Mouse (Mus musculus): ENCODE measurements around the gene Eif3j1. TPM values are rescaled to one million over a fixed set of nuclear protein-coding genes. Genes with fewer than 3 reads are reported as not detected.

Eif3j1 gene
- polyA plus RNA-seq (2014; fragmentation: Illumina TruSeq; extraction: RNeasy Lipid Tissue Mini Kit (QIAGEN cat#74804); ENCODE audit: low read depth, low replicate concordance) = 62.2 TPM

GRCm38 (mm10) chr2:122027862-122028755, at the start of gene Eif3j1:
Gene Eif3j1, plus strand, starts transcription at chr2:122028546.

Other genes with a start within 250 kb of the Eif3j1 start
- 1.3 TPM for gene Frmd5, start 221.5 kb upstream of the Eif3j1 start, polyA plus RNA-seq (2014; fragmentation: Illumina TruSeq; extraction: RNeasy Lipid Tissue Mini Kit (QIAGEN cat#74804); ENCODE audit: low read depth, low replicate concordance)
- gene Casc4, start 161.6 kb upstream of the Eif3j1 start, polyA plus RNA-seq (2014; fragmentation: Illumina TruSeq; extraction: RNeasy Lipid Tissue Mini Kit (QIAGEN cat#74804); ENCODE audit: low read depth, low replicate concordance) = 49.4 TPM
- gene Ctdspl2, start 72.5 kb upstream of the Eif3j1 start, polyA plus RNA-seq (2014; fragmentation: Illumina TruSeq; extraction: RNeasy Lipid Tissue Mini Kit (QIAGEN cat#74804); ENCODE audit: low read depth, low replicate concordance) = 70.3 TPM
- gene Mageb3, start 72.5 kb upstream of the Eif3j1 start, polyA plus RNA-seq (2014; fragmentation: Illumina TruSeq; extraction: RNeasy Lipid Tissue Mini Kit (QIAGEN cat#74804); ENCODE audit: low read depth, low replicate concordance) = not detected
- 10.8 TPM for gene Spg11, start 89.8 kb downstream of the Eif3j1 start, polyA plus RNA-seq (2014; fragmentation: Illumina TruSeq; extraction: RNeasy Lipid Tissue Mini Kit (QIAGEN cat#74804); ENCODE audit: low read depth, low replicate concordance)
- 3,491 TPM for gene B2m, start 119.1 kb downstream of the Eif3j1 start, polyA plus RNA-seq (2014; fragmentation: Illumina TruSeq; extraction: RNeasy Lipid Tissue Mini Kit (QIAGEN cat#74804); ENCODE audit: low read depth, low replicate concordance)
- not detected for gene Trim69, start 132.2 kb downstream of the Eif3j1 start, polyA plus RNA-seq (2014; fragmentation: Illumina TruSeq; extraction: RNeasy Lipid Tissue Mini Kit (QIAGEN cat#74804); ENCODE audit: low read depth, low replicate concordance)
- gene Patl2, start 157.6 kb downstream of the Eif3j1 start, polyA plus RNA-seq (2014; fragmentation: Illumina TruSeq; extraction: RNeasy Lipid Tissue Mini Kit (QIAGEN cat#74804); ENCODE audit: low read depth, low replicate concordance) = not detected
- not detected for gene Terb2, start 157.7 kb downstream of the Eif3j1 start, polyA plus RNA-seq (2014; fragmentation: Illumina TruSeq; extraction: RNeasy Lipid Tissue Mini Kit (QIAGEN cat#74804); ENCODE audit: low read depth, low replicate concordance)
- 120 TPM for gene Sord, start 206.2 kb downstream of the Eif3j1 start, polyA plus RNA-seq (2014; fragmentation: Illumina TruSeq; extraction: RNeasy Lipid Tissue Mini Kit (QIAGEN cat#74804); ENCODE audit: low read depth, low replicate concordance)